Mouse (Mus musculus): ENCODE results near the gene Olfr692. TPM values are rescaled to one million over a fixed set of nuclear protein-coding genes. Genes with fewer than 3 reads are reported as not detected.

The Olfr692 gene
- polyA plus RNA-seq, 1 experiment = not detected

- H3K4me3 ChIP-seq (ENCODE audit: extremely low read depth, insufficient read depth, insufficient read length) = no peak overlapping the region
- 82% methylated on average over 2 of the region's 2 CpGs for WGBS
- H3K4me1 ChIP-seq (ENCODE audit: control insufficient read depth, insufficient read depth, insufficient read length) = no peaks in the 10 kb centered on the region
- DNase-seq (ENCODE audit: low read depth in 1 of 2, low spot score in 2 of 2) = no peak
- H3K27me3 ChIP-seq (ENCODE audit: control insufficient read depth, insufficient read depth, low read length) = no peaks in the 10 kb centered on the region
- H3K36me3 ChIP-seq (ENCODE audit: control insufficient read depth, insufficient read depth, low read length) = no peaks in the 10 kb centered on the region
- TF ChIP-seq POLR2A (IDR thresholded peaks at IDR 0.05; ENCODE audit: low read depth, low read length) = no peak
- no peak for TF ChIP-seq CTCF (IDR thresholded peaks at IDR 0.05; ENCODE audit: extremely low read depth, insufficient read depth, insufficient read length, insufficient replicate concordance)
- H3K27ac ChIP-seq (ENCODE audit: insufficient read depth, low read length) = no peak overlapping the region
Measured at GRCm38 (mm10) chr7:105361713-105362112, 6.3 kb upstream of the Olfr692 start.

- Histone ChIP-seq H3K36me3 (ENCODE audit: control insufficient read depth, insufficient read depth, low read length) (no peaks in the 10 kb centered on the region), H3K27me3 (ENCODE audit: control insufficient read depth, insufficient read depth, low read length) (no peaks in the 10 kb centered on the region), H3K4me1 (ENCODE audit: control insufficient read depth, insufficient read depth, insufficient read length) (no peaks in the 10 kb centered on the region; the same call in 1 of the 2 replicates), H3K27ac (ENCODE audit: insufficient read depth, low read length) (no peak overlapping the region), H3K4me3 (ENCODE audit: extremely low read depth, insufficient read depth, insufficient read length) (no peak overlapping the region)
- no peak for TF ChIP-seq POLR2A (IDR thresholded peaks at IDR 0.05; ENCODE audit: low read depth, low read length)
- TF ChIP-seq CTCF (IDR thresholded peaks at IDR 0.05; ENCODE audit: extremely low read depth, insufficient read depth, insufficient read length, insufficient replicate concordance) = no peak
- WGBS = 86% methylated on average over 5 of the region's 5 CpGs
- DNase-seq (ENCODE audit: low read depth in 1 of 2, low spot score in 2 of 2) = no peak
Measured at GRCm38 (mm10) chr7:105367268-105367667, 762 bp upstream of the Olfr692 start.

GRCm38 (mm10) chr7:105368521-105368920 is 491 bp downstream of the Olfr692 start:
- 91% methylated on average over 4 of the region's 4 CpGs for WGBS
- Histone ChIP-seq H3K27ac (ENCODE audit: insufficient read depth, low read length) (no peak overlapping the region), H3K4me1 (ENCODE audit: control insufficient read depth, insufficient read depth, insufficient read length) (no peaks in the 10 kb centered on the region; the same call in 1 of the 2 replicates), H3K4me3 (ENCODE audit: extremely low read depth, insufficient read depth, insufficient read length) (no peak overlapping the region), H3K36me3 (ENCODE audit: control insufficient read depth, insufficient read depth, low read length) (no peaks in the 10 kb centered on the region), H3K27me3 (ENCODE audit: control insufficient read depth, insufficient read depth, low read length) (no peaks in the 10 kb centered on the region)
- no peak for DNase-seq (ENCODE audit: low read depth in 1 of 2, low spot score in 2 of 2)
- TF ChIP-seq CTCF (IDR thresholded peaks at IDR 0.05; ENCODE audit: extremely low read depth, insufficient read depth, insufficient read length, insufficient replicate concordance) (no peak), POLR2A (IDR thresholded peaks at IDR 0.05; ENCODE audit: low read depth, low read length) (no peak)

- no peak for DNase-seq (ENCODE audit: low read depth in 1 of 2, low spot score in 2 of 2)
- H3K4me1 ChIP-seq (ENCODE audit: control insufficient read depth, insufficient read depth, insufficient read length) = no peaks in the 10 kb centered on the region; the same call in 1 of the 2 replicates
- H3K27ac ChIP-seq (ENCODE audit: insufficient read depth, low read length) = no peak overlapping the region
- peaks cover 1% of the 10 kb centered on the region; the same call in 1 of the 2 replicates for H3K36me3 ChIP-seq (ENCODE audit: control insufficient read depth, insufficient read depth, low read length)
- no peak for TF ChIP-seq CTCF (IDR thresholded peaks at IDR 0.05; ENCODE audit: extremely low read depth, insufficient read depth, insufficient read length, insufficient replicate concordance)
- TF ChIP-seq POLR2A (IDR thresholded peaks at IDR 0.05; ENCODE audit: low read depth, low read length) = no peak
- no peaks in the 10 kb centered on the region for H3K27me3 ChIP-seq (ENCODE audit: control insufficient read depth, insufficient read depth, low read length)
- WGBS = 6% methylated on average over 1 of the region's 1 CpGs
- no peak overlapping the region for H3K4me3 ChIP-seq (ENCODE audit: extremely low read depth, insufficient read depth, insufficient read length)
Measured at GRCm38 (mm10) chr7:105372912-105373311, 4.9 kb downstream of the Olfr692 start.

GRCm38 (mm10) chr7:105373509-105373908 is 5.5 kb downstream of the Olfr692 start:
- H3K4me1 ChIP-seq (ENCODE audit: control insufficient read depth, insufficient read depth, insufficient read length) = no peaks in the 10 kb centered on the region; the same call in 1 of the 2 replicates
- H3K4me3 ChIP-seq (ENCODE audit: extremely low read depth, insufficient read depth, insufficient read length) = no peak overlapping the region
- H3K27ac ChIP-seq (ENCODE audit: insufficient read depth, low read length) = no peak overlapping the region
- 64% methylated on average over 4 of the region's 4 CpGs for WGBS
- peaks cover 3% of the 10 kb centered on the region; the same call in 1 of the 2 replicates for H3K36me3 ChIP-seq (ENCODE audit: control insufficient read depth, insufficient read depth, low read length)
- H3K27me3 ChIP-seq (ENCODE audit: control insufficient read depth, insufficient read depth, low read length) = no peaks in the 10 kb centered on the region
- no peak for TF ChIP-seq POLR2A (IDR thresholded peaks at IDR 0.05; ENCODE audit: low read depth, low read length)
- DNase-seq (ENCODE audit: low read depth in 1 of 2, low spot score in 2 of 2) = no peak

- H3K27me3 ChIP-seq (ENCODE audit: control insufficient read depth, insufficient read depth, low read length) = no peaks in the 10 kb centered on the region
- no peaks in the 10 kb centered on the region; the same call in 1 of the 2 replicates for H3K4me1 ChIP-seq (ENCODE audit: control insufficient read depth, insufficient read depth, insufficient read length)
- TF ChIP-seq POLR2A (IDR thresholded peaks at IDR 0.05; ENCODE audit: low read depth, low read length) (no peak), CTCF (IDR thresholded peaks at IDR 0.05; ENCODE audit: extremely low read depth, insufficient read depth, insufficient read length, insufficient replicate concordance) (no peak)
- DNase-seq (ENCODE audit: low read depth in 1 of 2, low spot score in 2 of 2) = no peak
- H3K27ac ChIP-seq (ENCODE audit: insufficient read depth, low read length) = no peak overlapping the region
- 90% methylated on average over 3 of the region's 3 CpGs for WGBS
- H3K4me3 ChIP-seq (ENCODE audit: extremely low read depth, insufficient read depth, insufficient read length) = no peak overlapping the region
- peaks cover 7% of the 10 kb centered on the region for H3K36me3 ChIP-seq (ENCODE audit: control insufficient read depth, insufficient read depth, low read length)
Measured at GRCm38 (mm10) chr7:105373976-105374375, 5.9 kb downstream of the Olfr692 start.

- DNase-seq (ENCODE audit: low read depth in 1 of 2, low spot score in 2 of 2) = no peak
- Histone ChIP-seq H3K27ac (ENCODE audit: insufficient read depth, low read length) (no peak within 1 kb of the TSS), H3K36me3 (ENCODE audit: control insufficient read depth, insufficient read depth, low read length) (peaks cover 14% of the 10 kb centered on the region), H3K27me3 (ENCODE audit: control insufficient read depth, insufficient read depth, low read length) (no peaks in the 10 kb centered on the region), H3K4me3 (ENCODE audit: extremely low read depth, insufficient read depth, insufficient read length) (no peak within 1 kb of the TSS), H3K4me1 (ENCODE audit: control insufficient read depth, insufficient read depth, insufficient read length) (no peaks in the 10 kb centered on the region; the same call in 1 of the 2 replicates)
- TF ChIP-seq CTCF (IDR thresholded peaks at IDR 0.05; ENCODE audit: extremely low read depth, insufficient read depth, insufficient read length, insufficient replicate concordance) (no peak), POLR2A (IDR thresholded peaks at IDR 0.05; ENCODE audit: low read depth, low read length) (no peak)
- 97% methylated on average over 1 of the region's 1 CpGs for WGBS
Measured at GRCm38 (mm10) chr7:105374866-105375265, 6.8 kb downstream of the Olfr692 start, which contains the start of gene Gm5901. Gm5901 (plus strand) TSS chr7:105375038.

Data from spleen, adult 2 months (tissue).